Mouse (Mus musculus): ENCODE measurements around the gene Phlda3. TPM values are rescaled to one million over a fixed set of nuclear protein-coding genes. Genes with fewer than 3 reads are reported as not detected.

Gene Phlda3
- polyA plus RNA-seq, 1 experiment = 147 TPM

GRCm38 (mm10) chr1:135755287-135755686 lies 10.6 kb upstream of the Phlda3 start:
- TF ChIP-seq CTCF (IDR thresholded peaks at IDR 0.05; ENCODE audit: borderline replicate concordance, insufficient read depth, low read length) = no peak
- TF ChIP-seq POLR2A (IDR thresholded peaks at IDR 0.05; ENCODE audit: low read depth, low read length) = no peak; the same call in 1 of the 2 replicates
- Histone ChIP-seq H3K4me3 (ENCODE audit: insufficient read depth, low read length) (no peak overlapping the region), H3K4me1 (ENCODE audit: control insufficient read depth, insufficient read depth, low read length) (0 out of 2 replicates have a peak, but pooled peaks cover 3% of the 10 kb centered on the region), H3K27ac (ENCODE audit: insufficient read depth, low read length) (peak overlapping the region; percentile 94)

GRCm38 (mm10) chr1:135755913-135756312 lies 10.0 kb upstream of the Phlda3 start:
- 0 out of 2 replicates have a peak, but pooled peaks cover 3% of the 10 kb centered on the region for H3K4me1 ChIP-seq (ENCODE audit: control insufficient read depth, insufficient read depth, low read length)
- no peak overlapping the region for H3K4me3 ChIP-seq (ENCODE audit: insufficient read depth, low read length)
- TF ChIP-seq CTCF (IDR thresholded peaks at IDR 0.05; ENCODE audit: borderline replicate concordance, insufficient read depth, low read length) (no peak), POLR2A (IDR thresholded peaks at IDR 0.05; ENCODE audit: low read depth, low read length) (no peak)
- peak overlapping the region; percentile 94 for H3K27ac ChIP-seq (ENCODE audit: insufficient read depth, low read length)

GRCm38 (mm10) chr1:135757287-135757686 lies 8.6 kb upstream of the Phlda3 start:
- TF ChIP-seq CTCF (IDR thresholded peaks at IDR 0.05; ENCODE audit: borderline replicate concordance, insufficient read depth, low read length) (no peak), POLR2A (IDR thresholded peaks at IDR 0.05; ENCODE audit: low read depth, low read length) (no peak)
- Histone ChIP-seq H3K4me1 (ENCODE audit: control insufficient read depth, insufficient read depth, low read length) (0 out of 2 replicates have a peak, but pooled peaks cover 3% of the 10 kb centered on the region), H3K27ac (ENCODE audit: insufficient read depth, low read length) (no peak overlapping the region), H3K4me3 (ENCODE audit: insufficient read depth, low read length) (no peak overlapping the region)

- 0 out of 2 replicates have a peak, but pooled peaks cover 3% of the 10 kb centered on the region for H3K4me1 ChIP-seq (ENCODE audit: control insufficient read depth, insufficient read depth, low read length)
- peak overlapping the region; percentile 90 for H3K27ac ChIP-seq (ENCODE audit: insufficient read depth, low read length)
- TF ChIP-seq CTCF (IDR thresholded peaks at IDR 0.05; ENCODE audit: borderline replicate concordance, insufficient read depth, low read length) (no peak), POLR2A (IDR thresholded peaks at IDR 0.05; ENCODE audit: low read depth, low read length) (0 out of 2 replicates have a peak, but pooled peaks have one; percentile 12)
- no peak overlapping the region for H3K4me3 ChIP-seq (ENCODE audit: insufficient read depth, low read length)
Observed at GRCm38 (mm10) chr1:135759685-135760084, 6.2 kb upstream of the Phlda3 start.

GRCm38 (mm10) chr1:135760216-135760615 lies 5.7 kb upstream of the Phlda3 start:
- TF ChIP-seq CTCF (IDR thresholded peaks at IDR 0.05; ENCODE audit: borderline replicate concordance, insufficient read depth, low read length) = peak; percentile 5; the same call in 1 of the 2 replicates
- no peak for TF ChIP-seq POLR2A (IDR thresholded peaks at IDR 0.05; ENCODE audit: low read depth, low read length)
- H3K4me3 ChIP-seq (ENCODE audit: insufficient read depth, low read length) = no peak overlapping the region
- H3K27ac ChIP-seq (ENCODE audit: insufficient read depth, low read length) = peak overlapping the region; percentile 90
- H3K4me1 ChIP-seq (ENCODE audit: control insufficient read depth, insufficient read depth, low read length) = peaks cover 2% of the 10 kb centered on the region; the same call in 1 of the 2 replicates

GRCm38 (mm10) chr1:135761728-135762127 lies 4.2 kb upstream of the Phlda3 start:
- TF ChIP-seq POLR2A (IDR thresholded peaks at IDR 0.05; ENCODE audit: low read depth, low read length) (no peak), CTCF (IDR thresholded peaks at IDR 0.05; ENCODE audit: borderline replicate concordance, insufficient read depth, low read length) (no peak)
- Histone ChIP-seq H3K4me3 (ENCODE audit: insufficient read depth, low read length) (no peak overlapping the region), H3K4me1 (ENCODE audit: control insufficient read depth, insufficient read depth, low read length) (peaks cover 6% of the 10 kb centered on the region; the same call in 1 of the 2 replicates), H3K27ac (ENCODE audit: insufficient read depth, low read length) (no peak overlapping the region)

- TF ChIP-seq CTCF (IDR thresholded peaks at IDR 0.05; ENCODE audit: borderline replicate concordance, insufficient read depth, low read length) (no peak), POLR2A (IDR thresholded peaks at IDR 0.05; ENCODE audit: low read depth, low read length) (no peak)
- Histone ChIP-seq H3K4me3 (ENCODE audit: insufficient read depth, low read length) (no peak overlapping the region), H3K27ac (ENCODE audit: insufficient read depth, low read length) (peak overlapping the region; percentile 54; the same call in 1 of the 2 replicates), H3K4me1 (ENCODE audit: control insufficient read depth, insufficient read depth, low read length) (peaks cover 6% of the 10 kb centered on the region; the same call in 1 of the 2 replicates)
Observed at GRCm38 (mm10) chr1:135763503-135764205, 2.3 kb upstream of the Phlda3 start.

GRCm38 (mm10) chr1:135764206-135764528 lies 1.8 kb upstream of the Phlda3 start:
- Histone ChIP-seq H3K27ac (ENCODE audit: insufficient read depth, low read length) (peak overlapping the region; percentile 54; the same call in 1 of the 2 replicates), H3K4me3 (ENCODE audit: insufficient read depth, low read length) (no peak overlapping the region), H3K4me1 (ENCODE audit: control insufficient read depth, insufficient read depth, low read length) (peaks cover 6% of the 10 kb centered on the region; the same call in 1 of the 2 replicates)
- no peak for TF ChIP-seq CTCF (IDR thresholded peaks at IDR 0.05; ENCODE audit: borderline replicate concordance, insufficient read depth, low read length)
- peak; percentile 32 for TF ChIP-seq POLR2A (IDR thresholded peaks at IDR 0.05; ENCODE audit: low read depth, low read length)

GRCm38 (mm10) chr1:135766592-135767306 lies 830 bp downstream of the Phlda3 start:
- TF ChIP-seq POLR2A (IDR thresholded peaks at IDR 0.05; ENCODE audit: low read depth, low read length) (peak; percentile 15; the same call in 1 of the 2 replicates), CTCF (IDR thresholded peaks at IDR 0.05; ENCODE audit: borderline replicate concordance, insufficient read depth, low read length) (no peak)
- Histone ChIP-seq H3K27ac (ENCODE audit: insufficient read depth, low read length) (peak overlapping the region; percentile 88), H3K4me1 (ENCODE audit: control insufficient read depth, insufficient read depth, low read length) (peaks cover 14% of the 10 kb centered on the region), H3K4me3 (ENCODE audit: insufficient read depth, low read length) (peak overlapping the region; percentile 95)
